Mouse (Mus musculus) G1E (cell line): ENCODE results near the gene Olfr1371. TPM values are rescaled to one million over a fixed set of nuclear protein-coding genes. Genes with fewer than 3 reads are reported as not detected.
"Not testable (repeated sequence)": the region's sequence is repeated elsewhere in the genome, so short reads cannot be mapped to it uniquely, and the experiment has no call there.

ENCODE experiments used
- ATAC-seq: 2 replicates; pipeline ENCODE4 v1.8.0; 2016; ENCODE audit warnings: mild to moderate bottlenecking; ENCODE audit not compliant: insufficient number of reproducible peaks, poor library complexity, low FRiP score, severe bottlenecking; ENCODE audit errors: extremely low read depth
- DNase-seq: peaks from one replicate; pipeline ENCODE4 v3.0.0; 2012; ENCODE audit warnings: low spot score
- H3K27me3 ChIP-seq: 2 replicates; pipeline ENCODE4 v1.6.1; 2012; ENCODE audit warnings: mild to moderate bottlenecking, low read length, inconsistent platforms; ENCODE audit not compliant: insufficient read depth
- H3K36me3 ChIP-seq: replicated peaks from 2 replicates; pipeline ENCODE3; 2012; ENCODE audit warnings: mild to moderate bottlenecking, inconsistent platforms
- H3K4me1 ChIP-seq: 2 replicates; pipeline ENCODE4 v1.6.1; 2012; ENCODE audit warnings: low read depth, low read length, inconsistent platforms, mixed read lengths; ENCODE audit not compliant: insufficient read depth
- H3K4me3 ChIP-seq: 2 replicates; pipeline ENCODE4 v1.5.1; 2012; ENCODE audit warnings: low read depth, mild to moderate bottlenecking, inconsistent platforms, low read length, moderate library complexity, mixed read lengths
- H3K9me3 ChIP-seq: replicated peaks from 2 replicates; pipeline ENCODE4 v1.6.1; 2012; ENCODE audit warnings: inconsistent platforms
- CTCF ChIP-seq: IDR thresholded peaks from 2 replicates; pipeline ENCODE4 v1.5.1; 2012; ENCODE audit warnings: low read depth, low read length, inconsistent platforms, mixed read lengths
- GATA1 ChIP-seq: IDR thresholded peaks from 2 replicates; pipeline ENCODE4 v1.6.1; 2012; ENCODE audit warnings: borderline replicate concordance, low read length, inconsistent platforms, mixed read lengths
- GATA2 ChIP-seq: IDR thresholded peaks from 2 replicates; pipeline ENCODE4 v1.6.1; 2012; ENCODE audit warnings: low read depth, low read length, inconsistent platforms, borderline replicate concordance
- POLR2AphosphoS5 ChIP-seq: IDR thresholded peaks from 2 replicates; pipeline ENCODE4 v1.6.1; 2012; ENCODE audit warnings: low read depth, low read length, inconsistent platforms; ENCODE audit not compliant: insufficient replicate concordance
- TAL1 ChIP-seq: conservative IDR thresholded peaks from 2 replicates; pipeline ENCODE4 v1.6.1; 2012; ENCODE audit warnings: low read depth, low read length, inconsistent platforms, mixed read lengths
- polyA plus RNA-seq: library from polyadenylated mRNA; stranded (reverse); fragments of >175 nt; gene quantifications from 2 replicates; pipeline ENCODE4 v1.2.3, GENCODE M21; 2012
- total RNA-seq, 2 experiments: library from RNA; stranded (forward) in 1 of 2; stranded (reverse) in 1 of 2; fragments of 200-1000 nt in 1 of 2; fragments of >200 nt in 1 of 2; fragmentation: Nextera tagmentation in 1 of 2; gene quantifications; 2 replicates each; pipeline ENCODE4 v1.2.3; 2014 to 2017

The Olfr1371 gene
- total and polyA plus RNA-seq, 3 experiments = 0.27 TPM; not detected in 2

GRCm38 (mm10) chr11:52220282-52220681, 6.5 kb upstream of the Olfr1371 start:
- no peak for DNase-seq
- H3K4me3 ChIP-seq = no peak overlapping the region
- peak; percentile 40; the same call in 1 of the 2 replicates for TF ChIP-seq CTCF
- no peak for TF ChIP-seq GATA2
- peaks cover 12% of the 10 kb centered on the region for H3K4me1 ChIP-seq
- ATAC-seq = no peak
- no peaks in the 10 kb centered on the region for H3K9me3 ChIP-seq
- H3K27me3 ChIP-seq = peaks cover 25% of the 10 kb centered on the region
- no peaks in the 10 kb centered on the region for H3K36me3 ChIP-seq

DNA sequence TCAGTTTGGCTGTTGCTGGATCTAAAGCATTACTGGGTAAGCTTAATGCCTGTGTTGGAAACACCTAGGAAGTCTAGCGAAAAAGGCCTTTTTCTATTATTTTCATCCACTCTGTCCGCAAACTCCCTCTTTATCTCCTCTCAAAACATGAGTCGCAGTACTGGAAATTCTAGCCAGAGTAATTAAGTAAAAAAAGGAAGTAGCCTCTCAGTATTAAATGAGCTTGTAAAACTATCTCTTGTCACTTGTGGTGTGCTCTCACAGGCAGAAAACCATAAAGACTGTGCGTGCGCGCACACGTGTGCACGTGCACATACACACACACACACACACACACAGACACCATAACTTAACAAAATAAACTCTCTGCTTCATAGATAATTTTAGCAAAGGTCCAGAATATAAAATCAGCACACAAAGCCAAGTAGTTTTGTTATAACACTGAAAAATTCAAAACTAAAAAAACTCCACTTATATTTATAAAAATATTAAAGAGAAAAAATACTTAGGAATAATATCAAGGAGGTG, 17.2 kb downstream of the Olfr1371 start:
- H3K27me3 ChIP-seq, H3K9me3 ChIP-seq, ATAC-seq, H3K4me3 ChIP-seq, H3K4me1 ChIP-seq, DNase-seq, H3K36me3 ChIP-seq: not testable (repeated sequence)

GRCm38 (mm10) chr11:52180651-52181050, 33.1 kb downstream of the Olfr1371 start:
- not testable (repeated sequence) for H3K9me3 ChIP-seq, ATAC-seq, H3K4me3 ChIP-seq, H3K36me3 ChIP-seq, H3K27me3 ChIP-seq, DNase-seq, H3K4me1 ChIP-seq

DNA sequence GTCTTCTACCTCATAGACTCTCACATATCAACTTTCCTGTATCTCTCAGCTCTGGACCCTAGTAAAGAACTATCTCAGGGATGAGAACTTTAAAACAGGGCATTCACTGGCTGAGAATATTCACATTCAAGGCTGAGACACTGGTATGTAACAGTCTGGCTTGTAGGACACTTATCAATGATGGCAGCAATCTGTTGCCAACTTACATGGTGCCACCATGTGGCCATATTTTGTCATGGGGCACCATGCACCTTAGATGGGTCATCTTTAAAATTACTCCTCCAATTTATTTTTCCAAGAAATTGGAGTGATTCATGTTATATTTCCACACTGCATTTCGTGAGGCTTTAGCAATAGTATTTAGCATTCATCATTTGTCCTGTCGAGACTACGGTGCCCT, 33.9 kb downstream of the Olfr1371 start:
- H3K27me3 ChIP-seq, DNase-seq, ATAC-seq, H3K4me3 ChIP-seq, H3K4me1 ChIP-seq, H3K9me3 ChIP-seq, H3K36me3 ChIP-seq: not testable (repeated sequence)

- no peaks in the 10 kb centered on the region for H3K36me3 ChIP-seq
- no peaks in the 10 kb centered on the region for H3K9me3 ChIP-seq
- no peak for TF ChIP-seq TAL1
- no peak for TF ChIP-seq CTCF
- no peak for TF ChIP-seq GATA2
- TF ChIP-seq POLR2AphosphoS5 = no peak
- TF ChIP-seq GATA1 = no peak
- H3K27me3 ChIP-seq = peaks cover 29% of the 10 kb centered on the region
- no peaks in the 10 kb centered on the region for H3K4me1 ChIP-seq
- ATAC-seq (no peak), DNase-seq (no peak)
- H3K4me3 ChIP-seq = no peak overlapping the region
Measured at GRCm38 (mm10) chr11:52168461-52168860, 45.3 kb downstream of the Olfr1371 start.

GRCm38 (mm10) chr11:52167901-52168302, 45.9 kb downstream of the Olfr1371 start:
- H3K9me3 ChIP-seq, DNase-seq, H3K4me1 ChIP-seq, H3K36me3 ChIP-seq, H3K4me3 ChIP-seq, ATAC-seq: not testable (repeated sequence)
- H3K27me3 ChIP-seq = peaks cover 29% of the 10 kb centered on the region

DNA sequence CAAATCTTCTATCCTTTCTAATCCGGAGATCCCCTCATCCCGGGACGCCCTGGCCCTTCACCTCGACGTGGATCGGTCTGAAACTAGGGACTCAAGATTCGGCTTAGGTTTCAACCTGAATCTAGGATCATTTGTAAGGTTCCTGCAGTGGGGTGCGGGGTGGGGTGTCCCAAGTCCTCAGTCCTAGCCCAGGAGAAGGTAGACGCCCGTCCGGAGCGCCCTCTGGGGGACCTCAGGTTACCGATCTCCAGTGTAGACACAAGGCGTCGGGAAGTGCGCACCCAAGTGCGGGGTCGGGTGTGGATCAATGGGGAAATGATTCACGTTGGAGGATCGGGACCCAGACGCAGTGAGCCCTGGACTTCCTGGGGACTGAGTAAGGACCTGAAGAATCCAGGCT, 46.7 kb downstream of the Olfr1371 start:
- no peak for DNase-seq
- Histone ChIP-seq H3K4me1 (no peaks in the 10 kb centered on the region), H3K9me3 (no peaks in the 10 kb centered on the region), H3K27me3 (peaks cover 29% of the 10 kb centered on the region), H3K36me3 (no peaks in the 10 kb centered on the region), H3K4me3 (no peak overlapping the region)
- ATAC-seq = no peak
- no peak for TF ChIP-seq GATA1
- no peak for TF ChIP-seq TAL1
- no peak for TF ChIP-seq POLR2AphosphoS5

DNA sequence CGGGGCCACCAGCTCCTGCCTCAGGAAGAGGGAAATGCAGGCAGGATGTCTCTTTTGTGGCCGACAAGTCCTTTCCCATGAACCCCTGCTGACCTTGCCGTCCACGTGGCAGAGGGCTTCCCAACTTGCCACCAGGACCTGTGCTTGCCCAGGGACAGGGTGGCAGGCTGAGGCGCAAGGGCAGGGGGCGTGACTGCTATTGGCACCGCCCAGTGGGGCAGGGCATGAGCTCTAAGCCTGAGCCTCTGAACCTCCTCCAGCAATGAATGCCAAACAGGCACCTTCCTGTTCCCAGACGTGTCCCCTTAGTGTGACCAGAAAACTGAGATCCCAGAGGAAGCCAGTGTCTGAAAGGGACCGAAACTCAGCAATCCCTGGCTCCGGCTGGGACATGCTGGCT, 49.9 kb downstream of the Olfr1371 start:
- DNase-seq (no peak), ATAC-seq (no peak)
- Histone ChIP-seq H3K27me3 (peaks cover 26% of the 10 kb centered on the region), H3K4me3 (no peak overlapping the region), H3K36me3 (no peaks in the 10 kb centered on the region), H3K9me3 (no peaks in the 10 kb centered on the region), H3K4me1 (no peaks in the 10 kb centered on the region)
- no peak for TF ChIP-seq GATA1
- TF ChIP-seq CTCF = no peak
- TF ChIP-seq TAL1 = no peak
- no peak for TF ChIP-seq GATA2
- no peak for TF ChIP-seq POLR2AphosphoS5

Other genes starting within 250 kb of the Olfr1371 start
- 148 and 158 TPM in 2 replicates for gene Cdkn2aipnl, start 246.3 kb downstream of the Olfr1371 start, total RNA-seq (2014; fragmentation: Nextera tagmentation)
- gene Cdkn2aipnl, start 246.3 kb downstream of the Olfr1371 start, total RNA-seq (2017) = 81.5 and 86.8 TPM in 2 replicates
- 47.2 and 49.4 TPM in 2 replicates for gene Cdkn2aipnl, start 246.3 kb downstream of the Olfr1371 start, polyA plus RNA-seq
- gene Ube2b, start 213.2 kb downstream of the Olfr1371 start, total RNA-seq (2014; fragmentation: Nextera tagmentation) = 62.4 and 73.4 TPM in 2 replicates
- 106 and 113 TPM in 2 replicates for gene Ube2b, start 213.2 kb downstream of the Olfr1371 start, total RNA-seq (2017)
- 100.0 and 120 TPM in 2 replicates for gene Ube2b, start 213.2 kb downstream of the Olfr1371 start, polyA plus RNA-seq
- 6.8 and 12.6 TPM in 2 replicates for gene Cdkl3, start 209.8 kb downstream of the Olfr1371 start, total RNA-seq (2014; fragmentation: Nextera tagmentation)
- 2.3 and 2.5 TPM in 2 replicates for gene Cdkl3, start 209.8 kb downstream of the Olfr1371 start, total RNA-seq (2017)
- 0.78 and 0.90 TPM in 2 replicates for gene Cdkl3, start 209.8 kb downstream of the Olfr1371 start, polyA plus RNA-seq
- 101 and 108 TPM in 2 replicates for gene Ppp2ca, start 115.3 kb downstream of the Olfr1371 start, total RNA-seq (2014; fragmentation: Nextera tagmentation)
- 106 and 109 TPM in 2 replicates for gene Ppp2ca, start 115.3 kb downstream of the Olfr1371 start, total RNA-seq (2017)
- 16.4 and 20.1 TPM in 2 replicates for gene Ppp2ca, start 115.3 kb downstream of the Olfr1371 start, polyA plus RNA-seq
- not detected in 2 replicates for gene Olfr1373, start 68.5 kb downstream of the Olfr1371 start, total RNA-seq (2014; fragmentation: Nextera tagmentation)
- not detected in 2 replicates for gene Olfr1373, start 68.5 kb downstream of the Olfr1371 start, total RNA-seq (2017)
- gene Olfr1373, start 68.5 kb downstream of the Olfr1371 start, polyA plus RNA-seq = not detected in 2 replicates
- 119 and 144 TPM in 2 replicates for gene Skp1a, start 18.0 kb upstream of the Olfr1371 start, total RNA-seq (2014; fragmentation: Nextera tagmentation)
- gene Skp1a, start 18.0 kb upstream of the Olfr1371 start, total RNA-seq (2017) = 259 and 285 TPM in 2 replicates
- gene Skp1a, start 18.0 kb upstream of the Olfr1371 start, polyA plus RNA-seq = 8.1 and 19.9 TPM in 2 replicates
- not detected in 2 replicates for gene Tcf7, start 69.0 kb upstream of the Olfr1371 start, total RNA-seq (2014; fragmentation: Nextera tagmentation)
- gene Tcf7, start 69.0 kb upstream of the Olfr1371 start, total RNA-seq (2017) = not detected in 2 replicates
- not detected in 2 replicates for gene Tcf7, start 69.0 kb upstream of the Olfr1371 start, polyA plus RNA-seq
- gene Vdac1, start 146.9 kb upstream of the Olfr1371 start, total RNA-seq (2014; fragmentation: Nextera tagmentation) = 117 and 127 TPM in 2 replicates
- gene Vdac1, start 146.9 kb upstream of the Olfr1371 start, total RNA-seq (2017) = 184 and 207 TPM in 2 replicates
- 40.7 and 55.1 TPM in 2 replicates for gene Vdac1, start 146.9 kb upstream of the Olfr1371 start, polyA plus RNA-seq
- 81.2 and 82.7 TPM in 2 replicates for gene 9530068E07Rik, start 182.4 kb upstream of the Olfr1371 start, total RNA-seq (2014; fragmentation: Nextera tagmentation)
- gene 9530068E07Rik, start 182.4 kb upstream of the Olfr1371 start, total RNA-seq (2017) = 53.0 and 53.8 TPM in 2 replicates
- 136 TPM in 2 replicates for gene 9530068E07Rik, start 182.4 kb upstream of the Olfr1371 start, polyA plus RNA-seq